In the genomic region with DNA sequence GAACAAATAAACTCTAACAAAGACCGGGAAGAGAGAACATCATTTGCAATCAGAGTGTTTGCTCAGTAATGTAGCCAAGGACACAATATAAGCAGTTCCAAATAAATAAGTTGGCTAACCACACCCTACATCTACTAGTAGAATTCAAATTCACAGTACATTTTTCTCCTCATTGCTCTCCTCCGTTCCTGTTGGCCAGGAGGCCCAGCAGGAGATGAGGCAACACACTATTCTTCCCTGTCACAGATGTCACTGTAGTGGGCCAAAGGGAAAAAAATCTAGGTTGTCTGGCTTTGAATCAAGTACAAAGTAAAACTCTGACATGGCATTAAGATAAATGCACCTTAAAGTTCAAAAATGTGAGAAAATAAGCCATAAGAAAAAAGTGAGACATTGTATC, we compare ENCODE assay signal across 15 mouse cellular contexts.
"Had no signal": no experiment of that assay in that cellular context is flagged by ENCODE, and none has a peak within 500 bp of the region (broad histone marks: within the 10 kb centered on the region; RNA-seq: fewer than 3 reads in every experiment).

No protein-coding gene starts in this region.

- ATAC-seq: midbrain, embryonic 16.5 days had no signal

- DNase-seq: kidney, postnatal 14 days; lung, adult 2 months; lung, postnatal 10 days; lung, postnatal 4 days; right cerebral cortex, adult 18-20 months; right cerebral cortex, postnatal 25 days; thymus, postnatal 4 days had no signal

- H3K27ac ChIP-seq: kidney, embryonic 15.5 days; limb, embryonic 10.5 days; liver, embryonic 15.5 days; midbrain, embryonic 12.5 days; neural tube, embryonic 15.5 days had no signal

- H3K27me3 ChIP-seq: kidney, embryonic 15.5 days; liver, embryonic 15.5 days; megakaryocyte, embryonic 14.5 days; midbrain, embryonic 12.5 days; neural tube, embryonic 15.5 days had no signal

- H3K9me3 ChIP-seq: kidney, embryonic 15.5 days; limb, embryonic 10.5 days; liver, embryonic 15.5 days; megakaryocyte, embryonic 14.5 days; midbrain, embryonic 12.5 days; neural tube, embryonic 15.5 days had no signal

- H3K36me3 ChIP-seq: kidney, embryonic 15.5 days; limb, embryonic 10.5 days; liver, embryonic 15.5 days; midbrain, embryonic 12.5 days; neural tube, embryonic 15.5 days had no signal

- H3K4me3 ChIP-seq: kidney, embryonic 15.5 days; limb, embryonic 10.5 days; liver, embryonic 15.5 days; megakaryocyte, embryonic 14.5 days; midbrain, embryonic 12.5 days; neural tube, embryonic 15.5 days had no signal

- H3K4me2 ChIP-seq: kidney, embryonic 15.5 days; liver, embryonic 11.5 days; liver, embryonic 15.5 days; midbrain, embryonic 12.5 days; neural tube, embryonic 15.5 days had no signal

- H3K9ac ChIP-seq: kidney, embryonic 15.5 days; liver, embryonic 15.5 days; midbrain, embryonic 12.5 days; neural tube, embryonic 15.5 days had no signal

- H3K4me1 ChIP-seq: kidney, embryonic 15.5 days; limb, embryonic 10.5 days; liver, embryonic 15.5 days; megakaryocyte, embryonic 14.5 days; midbrain, embryonic 12.5 days; neural tube, embryonic 15.5 days had no signal
